Mouse (Mus musculus) kidney, embryonic 14.5 days (tissue): Measurements from ENCODE around the gene Cnih2. TPM values are rescaled to one million over a fixed set of nuclear protein-coding genes. Genes with fewer than 3 reads are reported as not detected.
"Not testable (repeated sequence)": the region's sequence is repeated elsewhere in the genome, so short reads cannot be mapped to it uniquely, and the experiment has no call there.

Source experiments
- ATAC-seq: fragments of 200-750 bp; cut with Nextera tagmentation; 2 replicates; pipeline ENCODE4 v1.8.0; 2017; ENCODE audit warnings: moderate number of reproducible peaks, mild to moderate bottlenecking, moderate TSS enrichment, moderate library complexity; ENCODE audit not compliant: low FRiP score, low TSS enrichment
- H3K27ac ChIP-seq: fragments of 300-500 bp; sonication (generic); 2 replicates; pipeline ENCODE4 v1.5.1; 2014; ENCODE audit warnings: low read depth, mild to moderate bottlenecking, low read length, moderate library complexity, mixed read lengths
- H3K27me3 ChIP-seq: fragments of 300-500 bp; sonication (generic); 2 replicates; pipeline ENCODE4 v1.6.1; 2014; ENCODE audit warnings: mild to moderate bottlenecking, low read length; ENCODE audit not compliant: control insufficient read depth, insufficient read depth
- H3K36me3 ChIP-seq: fragments of 300-500 bp; sonication (generic); 2 replicates; pipeline ENCODE4 v1.6.1; 2014; ENCODE audit warnings: low read length, mixed read lengths; ENCODE audit not compliant: control insufficient read depth, insufficient read depth
- H3K4me1 ChIP-seq: fragments of 300-500 bp; sonication (generic); 2 replicates; pipeline ENCODE4 v1.6.1; 2014; ENCODE audit warnings: low read length, mixed read lengths; ENCODE audit not compliant: control insufficient read depth, insufficient read depth
- H3K4me2 ChIP-seq: fragments of 300-500 bp; sonication (generic); replicated peaks from 2 replicates; pipeline ENCODE4 v1.6.1; 2014; ENCODE audit warnings: low read depth, mild to moderate bottlenecking, low read length
- H3K4me3 ChIP-seq: fragments of 300-500 bp; sonication (generic); 2 replicates; pipeline ENCODE4 v1.5.1; 2014; ENCODE audit warnings: mild to moderate bottlenecking, low read length
- H3K9ac ChIP-seq: fragments of 300-500 bp; sonication (generic); 2 replicates; pipeline ENCODE4 v1.6.1; 2014; ENCODE audit warnings: low read depth, mild to moderate bottlenecking, low read length, moderate library complexity
- H3K9me3 ChIP-seq: fragments of 300-500 bp; sonication (generic); 2 replicates; pipeline ENCODE4 v1.6.1; 2016; ENCODE audit warnings: low read length; ENCODE audit not compliant: control insufficient read depth
- WGBS: fragments of 180-500 bp; shearing (Covaris S2); extraction: QIAGEN DNeasy Blood & Tissue Kit; methylation state at CpG from one replicate; pipeline ENCODE4 v1.1.7; 2014; 5-methylcytosine and 5-hydroxymethylcytosine counted together
- polyA plus RNA-seq: library from polyadenylated mRNA; unstranded; fragments of >200 nt; fragmentation: Nextera tagmentation; extraction: Ambion mirVana; gene quantifications from 2 replicates; pipeline ENCODE4 v1.2.1, GENCODE M21; 2014

Cnih2 gene
- polyA plus RNA-seq, 1 experiment from 2014 or later: 23.1 TPM

GRCm38 (mm10) chr19:5086533-5086932 is 11.8 kb downstream of the Cnih2 start:
- Histone ChIP-seq H3K4me1 (peaks cover 13% of the 10 kb centered on the region; the same call in 1 of the 2 replicates), H3K36me3 (peaks cover 15% of the 10 kb centered on the region), H3K27me3 (peaks cover 49% of the 10 kb centered on the region)
- WGBS: 52% methylated on average over 4 of the region's 4 CpGs
- not testable (repeated sequence) for H3K9me3 ChIP-seq, H3K9ac ChIP-seq, H3K27ac ChIP-seq, H3K4me3 ChIP-seq, ATAC-seq, H3K4me2 ChIP-seq

DNA sequence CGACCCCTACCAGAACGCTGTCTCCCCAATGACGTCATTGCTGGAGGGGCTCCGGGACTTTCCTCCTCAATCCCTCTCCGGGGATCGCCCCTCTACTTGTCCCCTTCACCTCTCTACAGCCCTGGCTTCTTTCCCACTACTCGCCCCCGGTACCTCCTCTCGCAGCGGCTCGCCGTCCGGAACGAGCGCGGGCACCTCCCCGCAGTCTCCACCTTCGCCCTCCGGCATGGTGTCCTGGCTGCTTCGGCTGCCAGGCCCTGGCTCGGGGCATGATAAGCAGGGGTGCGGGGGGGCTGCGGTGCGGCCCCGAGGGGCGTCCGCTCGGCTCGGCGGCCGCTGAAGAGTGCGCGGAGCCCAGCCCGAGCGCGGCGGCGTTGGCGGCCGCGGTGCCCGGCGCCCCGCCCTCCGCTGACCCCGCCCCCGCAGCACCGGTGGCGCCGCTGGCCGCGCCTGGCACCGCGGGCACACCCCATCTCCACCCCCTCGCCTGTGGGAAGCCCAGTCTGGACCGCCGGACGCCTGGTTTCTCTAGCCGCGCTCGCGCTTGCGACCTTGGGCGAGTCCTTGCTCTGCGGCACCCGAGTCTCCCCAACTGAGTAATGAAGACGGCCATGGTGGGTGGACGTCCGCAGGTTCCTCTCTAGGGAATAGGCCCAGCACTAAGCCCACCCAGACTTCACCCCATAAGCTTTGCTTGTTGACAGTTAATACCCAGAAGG is 13.0 kb downstream of the Cnih2 start, which contains the start of gene Tmem151a:
Tmem151a (minus strand) TSS at position 387 of the 719 bp plus-strand sequence.
- peaks cover 62% of the 10 kb centered on the region for H3K27me3 ChIP-seq
- H3K4me3 ChIP-seq: peak within 1 kb of the TSS; percentile 51
- peak within 1 kb of the TSS; percentile 67 for H3K4me2 ChIP-seq
- ATAC-seq: no peak
- peaks cover 13% of the 10 kb centered on the region; the same call in 1 of the 2 replicates for H3K4me1 ChIP-seq
- H3K27ac ChIP-seq: no peak within 1 kb of the TSS
- H3K9ac ChIP-seq: peak within 1 kb of the TSS; percentile 47; the same call in 1 of the 2 replicates
- peaks cover 4% of the 10 kb centered on the region; the same call in 1 of the 2 replicates for H3K36me3 ChIP-seq
- 1% methylated on average over 69 of the region's 69 CpGs for WGBS
- H3K9me3 ChIP-seq: no peaks in the 10 kb centered on the region

- Histone ChIP-seq H3K36me3 (peaks cover 2% of the 10 kb centered on the region; the same call in 1 of the 2 replicates), H3K4me2 (peak overlapping the region; percentile 67), H3K4me1 (peaks cover 13% of the 10 kb centered on the region; the same call in 1 of the 2 replicates), H3K9me3 (no peaks in the 10 kb centered on the region), H3K4me3 (peak overlapping the region; percentile 51), H3K27me3 (peaks cover 67% of the 10 kb centered on the region), H3K27ac (no peak overlapping the region), H3K9ac (no peak overlapping the region)
- 3% methylated on average over 15 of the region's 15 CpGs for WGBS
- ATAC-seq: no peak
Observed at GRCm38 (mm10) chr19:5084834-5085144, 13.5 kb downstream of the Cnih2 start.

DNA sequence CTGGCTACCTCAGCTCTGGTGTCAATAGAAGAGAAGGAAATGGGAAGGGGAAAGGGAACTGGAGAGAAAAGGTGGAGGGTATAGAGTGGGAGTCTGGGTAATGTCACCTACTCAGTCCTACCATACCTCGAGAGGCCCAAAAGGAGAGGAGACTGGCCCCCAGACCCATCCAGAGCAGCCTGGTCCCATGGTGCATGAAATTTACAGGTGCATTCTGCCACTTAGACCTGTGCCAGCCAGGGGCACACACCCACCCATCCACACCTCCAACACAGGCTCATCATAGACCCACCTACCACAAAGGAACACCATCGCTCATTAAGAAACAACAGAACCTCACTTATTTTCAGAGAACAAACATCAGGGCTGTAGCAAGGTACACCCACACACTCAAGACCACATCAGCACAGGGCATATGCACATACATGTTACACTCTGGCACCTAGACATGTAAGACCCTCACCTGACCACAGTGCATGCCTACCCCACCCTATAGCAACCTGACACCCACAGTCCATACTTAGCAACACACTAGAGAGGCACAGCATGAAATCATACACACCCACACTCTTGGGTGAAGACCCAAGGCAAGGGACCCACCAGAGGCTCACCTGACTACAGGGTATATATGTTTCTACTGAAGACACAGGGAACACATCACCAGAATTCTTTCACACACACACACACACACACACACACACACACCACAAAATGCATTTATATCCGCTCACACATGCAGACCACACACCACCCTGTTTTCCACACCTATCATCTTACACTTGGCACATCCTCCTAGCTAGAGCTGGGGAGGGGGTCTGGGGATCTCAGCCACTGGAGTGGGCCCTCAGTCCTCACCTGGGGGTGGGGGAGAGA is 14.1 kb downstream of the Cnih2 start:
- no peak overlapping the region for H3K4me2 ChIP-seq
- no peak overlapping the region for H3K9ac ChIP-seq
- peak overlapping the region; percentile 51 for H3K4me3 ChIP-seq
- 62% methylated on average over 3 of the region's 3 CpGs for whole genome bisulfite sequencing
- H3K36me3 ChIP-seq: no peaks in the 10 kb centered on the region
- no peak overlapping the region for H3K27ac ChIP-seq
- H3K27me3 ChIP-seq: peaks cover 67% of the 10 kb centered on the region
- peaks cover 13% of the 10 kb centered on the region; the same call in 1 of the 2 replicates for H3K4me1 ChIP-seq
- no peaks in the 10 kb centered on the region for H3K9me3 ChIP-seq
- ATAC-seq: no peak

DNA sequence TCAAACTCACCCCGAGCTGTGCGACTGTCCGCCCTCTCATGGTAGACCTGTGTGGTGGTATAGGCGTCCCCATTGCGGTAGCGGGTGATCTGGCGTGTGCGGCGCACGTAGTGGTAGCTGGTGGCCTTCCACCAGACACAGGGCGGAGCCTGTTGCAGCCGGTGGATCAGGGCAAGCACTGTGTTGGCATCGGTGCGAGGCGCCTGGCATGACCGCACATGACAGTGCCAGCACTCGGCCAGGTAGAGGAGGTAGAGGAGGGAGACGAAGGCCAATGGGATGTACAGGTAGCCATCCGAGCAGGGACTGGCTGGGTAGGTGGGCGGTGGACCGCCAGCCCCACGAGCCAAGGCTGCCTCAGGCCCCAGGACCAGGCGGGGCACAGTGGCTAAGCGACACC is 15.7 kb downstream of the Cnih2 start:
- no peaks in the 10 kb centered on the region for H3K9me3 ChIP-seq
- H3K4me2 ChIP-seq: no peak overlapping the region
- H3K27me3 ChIP-seq: peaks cover 67% of the 10 kb centered on the region
- no peak for ATAC-seq
- no peaks in the 10 kb centered on the region for H3K36me3 ChIP-seq
- H3K9ac ChIP-seq: no peak overlapping the region
- no peak overlapping the region for H3K27ac ChIP-seq
- H3K4me1 ChIP-seq: 0 out of 2 replicates have a peak, but pooled peaks cover 7% of the 10 kb centered on the region
- H3K4me3 ChIP-seq: no peak overlapping the region
- WGBS: 66% methylated on average over 24 of the region's 24 CpGs

DNA sequence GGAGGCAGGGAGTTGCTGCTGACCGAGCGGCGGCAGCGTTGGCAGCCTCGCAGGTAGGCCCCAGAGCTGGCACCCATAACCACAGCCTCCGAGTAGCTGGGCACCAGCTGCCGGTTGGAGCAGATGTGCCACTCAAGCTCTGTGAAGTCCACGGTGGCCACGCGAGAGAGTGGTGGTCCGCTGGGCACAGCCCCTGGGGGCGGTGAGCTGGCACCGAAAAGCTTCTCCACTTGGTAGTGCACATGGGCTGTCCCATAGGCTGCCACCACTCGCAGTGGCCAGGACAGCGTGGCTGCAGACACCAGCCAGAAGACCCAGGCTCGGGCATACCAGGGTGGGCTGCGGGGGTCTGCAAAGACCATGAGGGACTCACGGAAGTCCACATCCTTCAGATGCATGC is 16.3 kb downstream of the Cnih2 start:
- no peak overlapping the region for H3K9ac ChIP-seq
- peaks cover 67% of the 10 kb centered on the region for H3K27me3 ChIP-seq
- no peaks in the 10 kb centered on the region for H3K9me3 ChIP-seq
- no peak for ATAC-seq
- H3K4me1 ChIP-seq: 0 out of 2 replicates have a peak, but pooled peaks cover 3% of the 10 kb centered on the region
- no peak overlapping the region for H3K4me2 ChIP-seq
- no peaks in the 10 kb centered on the region for H3K36me3 ChIP-seq
- no peak overlapping the region for H3K27ac ChIP-seq
- 72% methylated on average over 15 of the region's 18 CpGs for WGBS
- H3K4me3 ChIP-seq: no peak overlapping the region

DNA sequence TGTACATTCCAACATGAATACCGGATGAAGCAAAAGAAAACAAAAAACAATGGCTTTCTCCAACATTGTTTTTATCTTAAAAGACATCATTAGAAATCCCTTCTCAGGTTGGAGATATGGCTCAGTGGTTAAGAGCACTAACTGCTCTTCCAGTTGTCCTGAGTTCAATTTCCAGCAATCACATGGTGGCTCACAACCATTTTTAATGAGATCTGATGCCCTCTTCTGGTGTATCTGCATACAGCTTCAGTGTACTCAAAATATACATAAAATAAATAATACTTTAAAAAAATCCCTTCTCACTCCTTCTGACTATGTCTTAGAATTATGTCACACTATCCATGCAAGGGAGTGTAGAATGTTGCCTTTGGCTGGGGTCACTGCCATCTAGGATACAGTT is 19.0 kb downstream of the Cnih2 start:
- Histone ChIP-seq H3K36me3 (no peaks in the 10 kb centered on the region), H3K4me2 (no peak overlapping the region), H3K27ac (no peak overlapping the region), H3K27me3 (peaks cover 49% of the 10 kb centered on the region), H3K9ac (no peak overlapping the region), H3K9me3 (no peaks in the 10 kb centered on the region), H3K4me3 (no peak overlapping the region), H3K4me1 (no peaks in the 10 kb centered on the region)
- WGBS: 100% methylated on average over 1 of the region's 1 CpGs
- no peak for ATAC-seq

DNA sequence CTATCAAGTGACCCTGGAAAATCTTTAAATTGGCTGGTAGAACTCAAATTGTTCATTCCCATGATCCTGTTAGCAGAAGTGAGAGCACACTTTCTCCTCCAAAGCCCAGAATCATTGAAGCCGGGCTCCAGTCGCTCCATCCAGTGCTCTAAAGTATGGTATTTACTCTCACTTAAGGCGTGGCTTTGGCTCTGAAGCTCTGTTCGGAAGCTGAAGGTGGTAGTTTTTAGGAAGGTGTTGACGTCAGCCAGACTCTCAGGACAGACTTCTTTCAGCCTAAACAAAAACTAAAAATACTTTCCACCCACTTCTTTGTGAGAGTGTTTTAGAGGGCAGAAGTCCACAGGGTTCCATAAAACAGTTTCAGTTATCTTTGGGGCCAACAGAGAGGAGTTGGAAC is 24.8 kb downstream of the Cnih2 start:
- ATAC-seq: no peak
- Histone ChIP-seq H3K36me3 (no peaks in the 10 kb centered on the region), H3K4me3 (no peak overlapping the region), H3K4me2 (no peak overlapping the region), H3K27me3 (peaks cover 8% of the 10 kb centered on the region), H3K27ac (no peak overlapping the region), H3K9ac (0 out of 2 replicates have a peak overlapping the region, but pooled peaks have one; percentile 14), H3K9me3 (no peaks in the 10 kb centered on the region), H3K4me1 (peaks cover 22% of the 10 kb centered on the region)
- WGBS: 38% methylated on average over 5 of the region's 5 CpGs
